In genomic region chr9:49898947-49899346, GRCm38 (mm10) we compare ENCODE assay signal across 30 mouse cellular contexts.
DNase-seq lines count a peak whose midpoint lies in the region; ATAC-seq and TF ChIP-seq lines count a peak whose summit lies in the region.
"Had no signal": no experiment of that assay in that cellular context is flagged by ENCODE, and none has a peak within 500 bp of the region (broad histone marks: within the 10 kb centered on the region; RNA-seq: fewer than 3 reads in every experiment).

No protein-coding gene starts in this region.

- peak overlapping the region; percentile 23; the same call in 1 of the 2 replicates for H3K27ac ChIP-seq in embryonic fibroblast, embryonic 13.5 days (ENCODE audit: insufficient read depth, low read length)
- H3K27ac ChIP-seq: forebrain, embryonic 10.5 days; forebrain, embryonic 15.5 days; gastrocnemius, adult 2 months; heart, adult 2 months; heart, embryonic 13.5 days; kidney, embryonic 15.5 days; limb, embryonic 12.5 days; liver, embryonic 15.5 days; midbrain, embryonic 12.5 days had no signal

- no peaks in the 10 kb centered on the region for H3K4me1 ChIP-seq in embryonic fibroblast, embryonic 13.5 days (ENCODE audit: control insufficient read depth, insufficient read depth, low read length)
- H3K4me1 ChIP-seq: heart, embryonic 13.5 days; kidney, embryonic 15.5 days; limb, embryonic 12.5 days; liver, embryonic 15.5 days; megakaryocyte, embryonic 14.5 days had no signal

- no peak overlapping the region for H3K4me3 ChIP-seq in embryonic fibroblast, embryonic 13.5 days (ENCODE audit: insufficient read depth, low read length)
- H3K4me3 ChIP-seq: forebrain, embryonic 10.5 days; forebrain, embryonic 15.5 days; gastrocnemius, adult 2 months; heart, adult 2 months; heart, embryonic 13.5 days; kidney, embryonic 15.5 days; limb, embryonic 12.5 days; liver, embryonic 15.5 days; megakaryocyte, embryonic 14.5 days; midbrain, embryonic 12.5 days had no signal

- TF ChIP-seq POLR2A in embryonic fibroblast, embryonic 13.5 days (IDR thresholded peaks at IDR 0.05; ENCODE audit: low read depth, low read length) = no peak

- no peak for TF ChIP-seq CTCF in embryonic fibroblast, embryonic 13.5 days (IDR thresholded peaks at IDR 0.05; ENCODE audit: borderline replicate concordance, insufficient read depth, low read length)

- peak; percentile 37 to 64 for DNase-seq in layer of hippocampus, adult 18-20 months (ENCODE audit: low spot score in 2 of 2)
- no peak for DNase-seq in layer of hippocampus, postnatal 10 days (ENCODE audit: low spot score in 2 of 2)
- DNase-seq in NIH3T3 (ENCODE audit: low read depth) = peak; percentile 48
- peak; percentile 54 for DNase-seq in layer of hippocampus, adult 9-11 months
- no peak for DNase-seq in spleen, postnatal 10 days (ENCODE audit: low spot score in 2 of 2)
- DNase-seq: adrenal gland, postnatal 10 days; cerebellum, adult 11 months; cerebellum, adult 9-10 months; cerebellum, postnatal 36 days; gastrocnemius, adult 2 months; gastrocnemius, postnatal 36 days; heart, adult 2 months; heart, postnatal 10 days; kidney, postnatal 25 days; lung, postnatal 36 days; thymus, adult 2 months; thymus, postnatal 36 days had no signal

- no peak for ATAC-seq in megakaryocyte progenitor cell, adult 5-6 weeks (replicated peaks; ENCODE audit: poor library complexity)
- ATAC-seq: forebrain, embryonic 15.5 days; hindbrain, embryonic 16.5 days; intestine, embryonic 16.5 days; Patski had no signal

Comparison
In these comparisons a context has a peak if more than half of its experiments do, and no peak if none do; other contexts are left out.
1. DNase-seq: peak in layer of hippocampus, adult 18-20 months (2 of 2), NIH3T3 (single experiment) and layer of hippocampus, adult 9-11 months (single experiment); none in layer of hippocampus, postnatal 10 days (0 of 2) and spleen, postnatal 10 days (0 of 2).